Mouse (Mus musculus) heart, embryonic 16.5 days (tissue): Measurements from ENCODE around the gene Prlh. TPM values are rescaled to one million over a fixed set of nuclear protein-coding genes. Genes with fewer than 3 reads are reported as not detected.

Experiments used
- ATAC-seq: fragments of 200-750 bp; cut with Nextera tagmentation; replicated peaks from 2 replicates; pipeline ENCODE4 v1.8.0; 2017; ENCODE audit warnings: moderate number of reproducible peaks; ENCODE audit not compliant: insufficient read depth, low FRiP score; ENCODE audit errors: extremely low read depth
- H3K27ac ChIP-seq: fragments of 300-500 bp; sonication (generic); 2 replicates; pipeline ENCODE4 v1.5.1; 2014; ENCODE audit warnings: mild to moderate bottlenecking, low read length, control low read depth, moderate library complexity
- H3K27me3 ChIP-seq: fragments of 300-500 bp; sonication (generic); 2 replicates; pipeline ENCODE4 v1.6.1; 2014; ENCODE audit warnings: low read length, mixed read lengths; ENCODE audit not compliant: control insufficient read depth, insufficient read depth
- H3K36me3 ChIP-seq: fragments of 300-500 bp; sonication (generic); 2 replicates; pipeline ENCODE4 v1.6.1; 2014; ENCODE audit not compliant: control insufficient read depth, insufficient read depth
- H3K4me1 ChIP-seq: fragments of 300-500 bp; sonication (generic); 2 replicates; pipeline ENCODE4 v1.6.1; 2014; ENCODE audit warnings: low read length, mixed read lengths; ENCODE audit not compliant: control insufficient read depth, insufficient read depth
- H3K4me2 ChIP-seq: fragments of 300-500 bp; sonication (generic); 2 replicates; pipeline ENCODE4 v1.6.1; 2014; ENCODE audit warnings: low read depth, mild to moderate bottlenecking, control low read depth, low read length
- H3K4me3 ChIP-seq: fragments of 300-500 bp; sonication (generic); 2 replicates; pipeline ENCODE4 v1.5.1; 2014; ENCODE audit warnings: mild to moderate bottlenecking, control low read depth, low read length
- H3K9ac ChIP-seq: fragments of 300-500 bp; sonication (generic); 2 replicates; pipeline ENCODE4 v1.6.1; 2014; ENCODE audit warnings: low read length, control low read depth
- H3K9me3 ChIP-seq: fragments of 300-500 bp; sonication (generic); replicated peaks from 2 replicates; pipeline ENCODE4 v1.6.1; 2016; ENCODE audit warnings: low read length; ENCODE audit not compliant: control insufficient read depth
- WGBS: fragments of 180-500 bp; shearing (Covaris S2); extraction: QIAGEN DNeasy Blood & Tissue Kit; methylation state at CpG from one replicate; pipeline ENCODE4 v1.1.7; 2014; 5-methylcytosine and 5-hydroxymethylcytosine counted together
- polyA plus RNA-seq: library from polyadenylated mRNA; unstranded; fragments of >200 nt; fragmentation: Nextera tagmentation; extraction: Ambion mirVana; gene quantifications from 2 replicates; pipeline ENCODE4 v1.2.1, GENCODE M21; 2015

Prlh gene
- polyA plus RNA-seq = not detected in 2 replicates

- no peak within 1 kb of the TSS for H3K9ac ChIP-seq
- no peak within 1 kb of the TSS for H3K27ac ChIP-seq
- H3K27me3 ChIP-seq = peaks cover 7% of the 10 kb centered on the region
- no peak for ATAC-seq
- H3K4me3 ChIP-seq = no peak within 1 kb of the TSS
- H3K9me3 ChIP-seq = no peaks in the 10 kb centered on the region
- peaks cover 4% of the 10 kb centered on the region; the same call in 1 of the 2 replicates for H3K4me1 ChIP-seq
- H3K36me3 ChIP-seq = no peaks in the 10 kb centered on the region
- H3K4me2 ChIP-seq = no peak within 1 kb of the TSS
- WGBS = 86% methylated on average over 8 of the region's 8 CpGs
Measured at GRCm38 (mm10) chr1:90952808-90953207, at the start of gene Prlh. Gene Prlh, plus strand, starts transcription at chr1:90953108.

DNA sequence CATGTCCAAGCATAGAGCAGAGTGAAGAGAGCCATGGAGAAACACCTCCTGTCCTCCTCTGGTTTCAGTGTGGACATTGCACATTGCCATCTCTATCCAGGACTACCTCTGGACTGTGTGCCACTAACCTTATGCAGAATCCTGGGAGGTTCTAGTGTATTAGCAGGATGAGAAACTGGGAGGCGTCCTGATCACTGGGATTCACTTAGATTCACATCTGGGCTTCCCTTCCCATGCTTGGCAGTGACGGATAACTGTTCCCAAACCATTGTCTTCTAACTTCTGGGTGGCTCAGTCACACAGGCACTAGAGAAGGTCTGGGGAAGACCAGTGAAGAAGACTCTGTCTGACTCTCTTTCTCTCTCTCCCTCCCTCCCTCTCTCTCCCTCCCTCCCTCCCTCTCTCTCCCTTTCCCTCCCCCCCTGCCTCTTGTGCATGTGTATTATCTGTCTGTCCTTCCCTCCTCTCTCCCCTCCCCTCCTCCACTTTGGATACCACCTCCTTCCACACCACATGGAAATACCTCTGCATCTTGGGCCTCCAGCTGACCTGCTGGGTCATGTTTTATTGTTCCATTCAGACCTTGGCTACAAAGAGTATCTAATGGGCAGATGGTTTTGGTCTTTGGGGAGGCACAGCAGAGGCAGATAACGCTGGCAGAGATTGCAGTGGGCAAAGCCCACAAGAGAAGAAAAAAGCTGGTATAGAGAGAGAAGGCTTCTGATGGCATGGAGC, 49.5 kb upstream of the Prlh start:
- no peak for ATAC-seq
- no peaks in the 10 kb centered on the region for H3K27me3 ChIP-seq
- 52% methylated on average over 3 of the region's 3 CpGs for WGBS
- H3K27ac ChIP-seq = peak overlapping the region; percentile 36; the same call in 1 of the 2 replicates
- peaks cover 4% of the 10 kb centered on the region for H3K4me1 ChIP-seq
- H3K9ac ChIP-seq = no peak overlapping the region
- H3K4me2 ChIP-seq = no peak overlapping the region
- no peaks in the 10 kb centered on the region for H3K36me3 ChIP-seq
- H3K9me3 ChIP-seq = no peaks in the 10 kb centered on the region
- H3K4me3 ChIP-seq = no peak overlapping the region

- ATAC-seq = peak; percentile 43; the same call in 1 of the 2 replicates
- Histone ChIP-seq H3K4me2 (no peak overlapping the region), H3K27ac (peak overlapping the region; percentile 36; the same call in 1 of the 2 replicates), H3K4me3 (no peak overlapping the region), H3K36me3 (no peaks in the 10 kb centered on the region), H3K4me1 (peaks cover 2% of the 10 kb centered on the region), H3K27me3 (no peaks in the 10 kb centered on the region), H3K9me3 (no peaks in the 10 kb centered on the region), H3K9ac (no peak overlapping the region)
- 53% methylated on average over 8 of the region's 8 CpGs for WGBS
Measured at GRCm38 (mm10) chr1:90903971-90904458, 48.9 kb upstream of the Prlh start.

GRCm38 (mm10) chr1:90904729-90905404, 48.0 kb upstream of the Prlh start:
- Histone ChIP-seq H3K36me3 (no peaks in the 10 kb centered on the region), H3K4me2 (no peak overlapping the region), H3K4me1 (peaks cover 11% of the 10 kb centered on the region), H3K9ac (no peak overlapping the region), H3K27me3 (no peaks in the 10 kb centered on the region), H3K4me3 (no peak overlapping the region), H3K9me3 (no peaks in the 10 kb centered on the region), H3K27ac (no peak overlapping the region)
- no peak for ATAC-seq
- WGBS = 79% methylated on average over 7 of the region's 7 CpGs

DNA sequence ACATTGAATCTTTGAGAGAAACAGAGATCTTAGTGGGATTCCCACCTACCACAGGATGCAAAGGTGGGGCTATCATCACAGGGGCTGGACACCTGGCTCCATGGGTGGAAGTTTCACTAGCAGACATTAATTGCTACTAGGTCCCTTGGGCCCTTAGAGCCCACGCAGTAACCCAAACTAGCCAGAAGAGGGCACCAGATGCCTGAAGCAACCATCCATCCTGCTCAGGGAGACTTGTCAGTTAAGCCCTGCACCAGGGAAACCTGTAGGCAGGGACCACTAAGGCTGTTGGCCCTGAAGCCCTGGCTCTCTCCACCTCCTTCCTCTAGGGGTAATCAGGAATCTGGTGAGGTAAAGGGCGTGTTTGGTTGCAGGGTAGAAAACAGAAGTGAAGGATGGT, 46.6 kb upstream of the Prlh start:
- no peak overlapping the region for H3K4me3 ChIP-seq
- no peak for ATAC-seq
- H3K36me3 ChIP-seq = no peaks in the 10 kb centered on the region
- H3K4me1 ChIP-seq = peaks cover 15% of the 10 kb centered on the region
- no peak overlapping the region for H3K9ac ChIP-seq
- 9% methylated on average over 2 of the region's 2 CpGs for WGBS
- peaks cover 5% of the 10 kb centered on the region for H3K27me3 ChIP-seq
- no peak overlapping the region for H3K27ac ChIP-seq
- H3K4me2 ChIP-seq = no peak overlapping the region
- no peaks in the 10 kb centered on the region for H3K9me3 ChIP-seq

- no peak overlapping the region for H3K4me3 ChIP-seq
- peak overlapping the region; percentile 37 for H3K9ac ChIP-seq
- peak overlapping the region; percentile 47 for H3K4me2 ChIP-seq
- H3K27me3 ChIP-seq = peaks cover 5% of the 10 kb centered on the region
- H3K4me1 ChIP-seq = peaks cover 15% of the 10 kb centered on the region
- H3K36me3 ChIP-seq = no peaks in the 10 kb centered on the region
- peak overlapping the region; percentile 44 for H3K27ac ChIP-seq
- H3K9me3 ChIP-seq = no peaks in the 10 kb centered on the region
- ATAC-seq = peak; percentile 78
Measured at GRCm38 (mm10) chr1:90909161-90909560, 43.7 kb upstream of the Prlh start.

DNA sequence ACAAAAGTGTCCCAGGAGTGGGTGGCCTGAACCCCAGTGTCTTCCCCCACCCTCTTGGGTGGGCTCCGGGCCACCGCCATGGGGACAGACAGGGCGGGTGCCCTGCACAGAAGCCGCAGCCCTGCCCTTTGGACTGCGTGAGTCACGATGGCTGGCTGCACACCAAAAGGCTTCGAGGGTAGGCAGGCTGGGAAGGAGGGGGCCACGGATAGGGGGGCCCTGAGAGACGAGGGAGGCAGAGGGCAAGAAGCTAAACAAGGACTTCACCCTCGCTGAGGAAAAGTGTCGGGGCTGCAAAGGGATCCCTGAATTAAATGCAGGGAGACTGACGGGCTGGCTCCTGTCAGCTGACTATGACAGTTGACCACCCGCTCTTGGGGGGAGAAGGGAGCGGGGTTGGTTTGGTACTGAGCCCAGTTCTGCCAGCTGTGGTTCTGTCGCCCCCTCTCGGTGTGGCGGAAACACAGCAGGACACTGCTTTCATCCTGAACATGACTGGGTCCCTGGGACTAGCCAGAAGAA, 43.2 kb upstream of the Prlh start:
- Histone ChIP-seq H3K36me3 (no peaks in the 10 kb centered on the region), H3K27ac (peak overlapping the region; percentile 44), H3K9me3 (no peaks in the 10 kb centered on the region), H3K9ac (peak overlapping the region; percentile 37), H3K4me1 (peaks cover 18% of the 10 kb centered on the region), H3K27me3 (peaks cover 5% of the 10 kb centered on the region), H3K4me3 (peak overlapping the region; percentile 23), H3K4me2 (peak overlapping the region; percentile 47)
- WGBS = 25% methylated on average over 17 of the region's 17 CpGs
- no peak; the same call in 1 of the 2 replicates for ATAC-seq

DNA sequence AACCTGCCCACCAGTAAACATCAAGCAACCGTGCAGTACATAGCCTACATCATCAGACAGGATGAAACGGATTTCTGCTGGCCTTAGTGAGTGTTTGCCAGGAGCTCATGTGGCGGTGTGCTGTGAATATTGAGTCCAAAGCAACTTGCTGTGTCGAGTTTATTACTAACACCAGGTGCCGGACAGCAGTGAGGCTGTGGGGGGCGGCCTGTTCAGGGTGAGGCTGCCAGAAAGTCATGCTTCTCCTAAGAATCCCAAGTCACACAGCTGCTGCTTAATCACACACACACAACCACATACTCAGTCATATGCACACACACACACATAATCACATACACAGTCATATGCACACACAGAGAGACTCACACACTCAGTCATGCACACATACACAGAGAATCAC, 39.7 kb upstream of the Prlh start:
- no peaks in the 10 kb centered on the region for H3K36me3 ChIP-seq
- ATAC-seq = no peak
- no peak overlapping the region for H3K27ac ChIP-seq
- 71% methylated on average over 6 of the region's 6 CpGs for WGBS
- H3K4me1 ChIP-seq = peaks cover 36% of the 10 kb centered on the region
- H3K4me2 ChIP-seq = no peak overlapping the region
- no peaks in the 10 kb centered on the region for H3K9me3 ChIP-seq
- peaks cover 7% of the 10 kb centered on the region for H3K27me3 ChIP-seq
- H3K4me3 ChIP-seq = no peak overlapping the region
- H3K9ac ChIP-seq = no peak overlapping the region
